Mouse (Mus musculus): ENCODE data around the gene Lck. TPM values are rescaled to one million over a fixed set of nuclear protein-coding genes. Genes with fewer than 3 reads are reported as not detected.

Gene Lck
- polyA plus RNA-seq, 1 experiment from 2014 or later: 3.1 TPM

- H3K27me3 ChIP-seq (ENCODE audit: control insufficient read depth, insufficient read depth, low read depth, low read length): peaks cover 34% of the 10 kb centered on the region
These were observed 63.8 kb downstream of the Lck start for GRCm38 (mm10) chr4:129509650-129510049.

GRCm38 (mm10) chr4:129508834-129509600 lies 64.4 kb downstream of the Lck start:
- no peak for ATAC-seq (ENCODE audit: low read depth)
- no peak overlapping the region for H3K27ac ChIP-seq (ENCODE audit: low read length)
- H3K4me3 ChIP-seq (ENCODE audit: low read depth, low read length): no peak overlapping the region
- WGBS (ENCODE audit: insufficient replicate concordance): 51% methylated on average over 15 of the region's 15 CpGs
- H3K4me2 ChIP-seq (ENCODE audit: low read depth, low read length): no peak overlapping the region
- no peaks in the 10 kb centered on the region for H3K9me3 ChIP-seq (replicated peaks; ENCODE audit: control insufficient read depth, low read length)
- no peak overlapping the region for H3K9ac ChIP-seq (ENCODE audit: low read depth, low read length)
- H3K4me1 ChIP-seq (ENCODE audit: control insufficient read depth, low read depth, low read length): peaks cover 12% of the 10 kb centered on the region
- H3K36me3 ChIP-seq (ENCODE audit: control insufficient read depth, insufficient read depth): no peaks in the 10 kb centered on the region
- H3K27me3 ChIP-seq (ENCODE audit: control insufficient read depth, insufficient read depth, low read depth, low read length): peaks cover 34% of the 10 kb centered on the region

More at GRCm38 (mm10) chr4:129509650-129510049, 63.8 kb downstream of the Lck start:
- H3K9me3 ChIP-seq (replicated peaks; ENCODE audit: control insufficient read depth, low read length): no peaks in the 10 kb centered on the region
- no peak overlapping the region for H3K4me3 ChIP-seq (ENCODE audit: low read depth, low read length)
- H3K4me2 ChIP-seq (ENCODE audit: low read depth, low read length): no peak overlapping the region
- ATAC-seq (ENCODE audit: low read depth): no peak
- H3K36me3 ChIP-seq (ENCODE audit: control insufficient read depth, insufficient read depth): no peaks in the 10 kb centered on the region
- peaks cover 17% of the 10 kb centered on the region for H3K4me1 ChIP-seq (ENCODE audit: control insufficient read depth, low read depth, low read length)
- 41% methylated on average over 3 of the region's 3 CpGs for WGBS (ENCODE audit: insufficient replicate concordance)
- no peak overlapping the region for H3K9ac ChIP-seq (ENCODE audit: low read depth, low read length)
- H3K27ac ChIP-seq (ENCODE audit: low read length): no peak overlapping the region

- Histone ChIP-seq H3K4me1 (ENCODE audit: control insufficient read depth, low read depth, low read length) (peaks cover 3% of the 10 kb centered on the region), H3K9me3 (replicated peaks; ENCODE audit: control insufficient read depth, low read length) (no peaks in the 10 kb centered on the region), H3K27ac (ENCODE audit: low read length) (no peak overlapping the region), H3K4me2 (ENCODE audit: low read depth, low read length) (no peak overlapping the region), H3K4me3 (ENCODE audit: low read depth, low read length) (no peak overlapping the region), H3K27me3 (ENCODE audit: control insufficient read depth, insufficient read depth, low read depth, low read length) (peaks cover 25% of the 10 kb centered on the region), H3K9ac (ENCODE audit: low read depth, low read length) (no peak overlapping the region), H3K36me3 (ENCODE audit: control insufficient read depth, insufficient read depth) (no peaks in the 10 kb centered on the region)
- no peak for ATAC-seq (ENCODE audit: low read depth)
- WGBS (ENCODE audit: insufficient replicate concordance): 45% methylated on average over 3 of the region's 3 CpGs
These were observed 65.3 kb downstream of the Lck start for GRCm38 (mm10) chr4:129508237-129508515.

GRCm38 (mm10) chr4:129507434-129508236 lies 65.8 kb downstream of the Lck start:
- Histone ChIP-seq H3K9me3 (replicated peaks; ENCODE audit: control insufficient read depth, low read length) (no peaks in the 10 kb centered on the region), H3K27ac (ENCODE audit: low read length) (no peak overlapping the region), H3K4me1 (ENCODE audit: control insufficient read depth, low read depth, low read length) (no peaks in the 10 kb centered on the region; the same call in 1 of the 2 replicates), H3K36me3 (ENCODE audit: control insufficient read depth, insufficient read depth) (no peaks in the 10 kb centered on the region), H3K4me2 (ENCODE audit: low read depth, low read length) (no peak overlapping the region), H3K4me3 (ENCODE audit: low read depth, low read length) (no peak overlapping the region), H3K27me3 (ENCODE audit: control insufficient read depth, insufficient read depth, low read depth, low read length) (peaks cover 20% of the 10 kb centered on the region), H3K9ac (ENCODE audit: low read depth, low read length) (no peak overlapping the region)
- WGBS (ENCODE audit: insufficient replicate concordance): 47% methylated on average over 9 of the region's 10 CpGs
- ATAC-seq (ENCODE audit: low read depth): no peak

- H3K27ac ChIP-seq (ENCODE audit: low read length): no peak overlapping the region
- no peak overlapping the region for H3K9ac ChIP-seq (ENCODE audit: low read depth, low read length)
- no peak overlapping the region for H3K4me3 ChIP-seq (ENCODE audit: low read depth, low read length)
- WGBS (ENCODE audit: insufficient replicate concordance): 70% methylated on average over 3 of the region's 3 CpGs
- no peaks in the 10 kb centered on the region; the same call in 1 of the 2 replicates for H3K27me3 ChIP-seq (ENCODE audit: control insufficient read depth, insufficient read depth, low read depth, low read length)
- H3K9me3 ChIP-seq (replicated peaks; ENCODE audit: control insufficient read depth, low read length): no peaks in the 10 kb centered on the region
- H3K4me1 ChIP-seq (ENCODE audit: control insufficient read depth, low read depth, low read length): peaks cover 6% of the 10 kb centered on the region
- ATAC-seq (ENCODE audit: low read depth): no peak
- no peaks in the 10 kb centered on the region for H3K36me3 ChIP-seq (ENCODE audit: control insufficient read depth, insufficient read depth)
- no peak overlapping the region for H3K4me2 ChIP-seq (ENCODE audit: low read depth, low read length)
These were observed 67.9 kb downstream of the Lck start for GRCm38 (mm10) chr4:129505511-129505910.

- Histone ChIP-seq H3K4me1 (ENCODE audit: control insufficient read depth, low read depth, low read length) (peaks cover 11% of the 10 kb centered on the region), H3K4me2 (ENCODE audit: low read depth, low read length) (no peak overlapping the region), H3K9me3 (replicated peaks; ENCODE audit: control insufficient read depth, low read length) (no peaks in the 10 kb centered on the region), H3K27me3 (ENCODE audit: control insufficient read depth, insufficient read depth, low read depth, low read length) (no peaks in the 10 kb centered on the region), H3K9ac (ENCODE audit: low read depth, low read length) (no peak overlapping the region), H3K27ac (ENCODE audit: low read length) (no peak overlapping the region), H3K4me3 (ENCODE audit: low read depth, low read length) (no peak overlapping the region), H3K36me3 (ENCODE audit: control insufficient read depth, insufficient read depth) (no peaks in the 10 kb centered on the region)
- WGBS (ENCODE audit: insufficient replicate concordance): 43% methylated on average over 11 of the region's 11 CpGs
- ATAC-seq (ENCODE audit: low read depth): no peak
These were observed 70.5 kb downstream of the Lck start for GRCm38 (mm10) chr4:129502901-129503444.

- no peak overlapping the region for H3K27ac ChIP-seq (ENCODE audit: low read length)
- no peak overlapping the region for H3K9ac ChIP-seq (ENCODE audit: low read depth, low read length)
- H3K36me3 ChIP-seq (ENCODE audit: control insufficient read depth, insufficient read depth): no peaks in the 10 kb centered on the region
- H3K27me3 ChIP-seq (ENCODE audit: control insufficient read depth, insufficient read depth, low read depth, low read length): no peaks in the 10 kb centered on the region
- no peak for ATAC-seq (ENCODE audit: low read depth)
- H3K4me2 ChIP-seq (ENCODE audit: low read depth, low read length): no peak overlapping the region
- WGBS (ENCODE audit: insufficient replicate concordance): 26% methylated on average over 9 of the region's 9 CpGs
- peaks cover 11% of the 10 kb centered on the region for H3K4me1 ChIP-seq (ENCODE audit: control insufficient read depth, low read depth, low read length)
- no peak overlapping the region for H3K4me3 ChIP-seq (ENCODE audit: low read depth, low read length)
- no peaks in the 10 kb centered on the region for H3K9me3 ChIP-seq (replicated peaks; ENCODE audit: control insufficient read depth, low read length)
These were observed 71.0 kb downstream of the Lck start for GRCm38 (mm10) chr4:129502327-129502888.

- Histone ChIP-seq H3K27ac (ENCODE audit: low read length) (peak overlapping the region; percentile 81), H3K27me3 (ENCODE audit: control insufficient read depth, insufficient read depth, low read depth, low read length) (no peaks in the 10 kb centered on the region), H3K9ac (ENCODE audit: low read depth, low read length) (peak overlapping the region; percentile 66), H3K4me2 (ENCODE audit: low read depth, low read length) (peak overlapping the region; percentile 87), H3K4me3 (ENCODE audit: low read depth, low read length) (peak overlapping the region; percentile 65), H3K36me3 (ENCODE audit: control insufficient read depth, insufficient read depth) (no peaks in the 10 kb centered on the region), H3K9me3 (replicated peaks; ENCODE audit: control insufficient read depth, low read length) (no peaks in the 10 kb centered on the region), H3K4me1 (ENCODE audit: control insufficient read depth, low read depth, low read length) (peaks cover 11% of the 10 kb centered on the region)
- 2% methylated on average over 49 of the region's 49 CpGs for WGBS (ENCODE audit: insufficient replicate concordance)
- peak; percentile 80 for ATAC-seq (ENCODE audit: low read depth)
These were observed 72.6 kb downstream of the Lck start for GRCm38 (mm10) chr4:129500607-129501566.
